Mouse (Mus musculus) embryonic facial prominence, embryonic 14.5 days (tissue): ENCODE data around the gene Zfp704. TPM values are rescaled to one million over a fixed set of nuclear protein-coding genes. Genes with fewer than 3 reads are reported as not detected.

ENCODE experiments used
- ATAC-seq: fragments of 200-750 bp; cut with Nextera tagmentation; 2 replicates; pipeline ENCODE4 v1.8.0; 2017; ENCODE audit warnings: low read depth, moderate number of reproducible peaks, moderate TSS enrichment
- DNase-seq: peaks from one replicate; pipeline ENCODE4 v3.0.0-alpha.2; 2015; ENCODE audit warnings: low spot score
- H3K27ac ChIP-seq: fragments of 300-500 bp; sonication (generic); replicated peaks from 2 replicates; pipeline ENCODE4 v1.5.1; 2014; ENCODE audit warnings: low read depth, mild to moderate bottlenecking, low read length, moderate library complexity
- H3K27me3 ChIP-seq: fragments of 300-500 bp; sonication (generic); replicated peaks from 2 replicates; pipeline ENCODE4 v1.6.1; 2014; ENCODE audit warnings: low read length; ENCODE audit not compliant: control insufficient read depth, insufficient read depth
- H3K36me3 ChIP-seq: fragments of 300-500 bp; sonication (generic); 2 replicates; pipeline ENCODE4 v1.6.1; 2014; ENCODE audit warnings: low read length, mixed read lengths; ENCODE audit not compliant: control insufficient read depth, insufficient read depth
- H3K4me1 ChIP-seq: fragments of 300-500 bp; sonication (generic); 2 replicates; pipeline ENCODE4 v1.6.1; 2014; ENCODE audit warnings: antibody characterized with exemption, low read length; ENCODE audit not compliant: control insufficient read depth, insufficient read depth
- H3K4me2 ChIP-seq: fragments of 300-500 bp; sonication (generic); 2 replicates; pipeline ENCODE4 v1.6.1; 2014; ENCODE audit warnings: low read depth, mild to moderate bottlenecking, low read length, moderate library complexity, mixed read lengths
- H3K4me3 ChIP-seq: fragments of 300-500 bp; sonication (generic); 2 replicates; pipeline ENCODE4 v1.5.1; 2014; ENCODE audit warnings: low read depth, mild to moderate bottlenecking, low read length
- H3K9ac ChIP-seq: fragments of 300-500 bp; sonication (generic); 2 replicates; pipeline ENCODE4 v1.6.1; 2014; ENCODE audit warnings: low read depth, mild to moderate bottlenecking, low read length, moderate library complexity, mixed read lengths
- H3K9me3 ChIP-seq: fragments of 300-500 bp; sonication (generic); 2 replicates; pipeline ENCODE4 v1.6.1; 2016; ENCODE audit warnings: low read length; ENCODE audit not compliant: control insufficient read depth
- whole genome bisulfite sequencing: fragments of 180-500 bp; shearing (Covaris S2); extraction: QIAGEN DNeasy Blood & Tissue Kit; methylation state at CpG from one replicate; pipeline ENCODE4 v1.1.7; 2014; 5-methylcytosine and 5-hydroxymethylcytosine counted together
- polyA plus RNA-seq: library from polyadenylated mRNA; unstranded; fragments of >200 nt; fragmentation: Nextera tagmentation; extraction: Ambion mirVana; gene quantifications from 2 replicates; pipeline ENCODE4 v1.2.1, GENCODE M21; 2014

Gene Zfp704
- polyA plus RNA-seq, 1 experiment from 2014 or later = 11.7 TPM

- Histone ChIP-seq H3K36me3 (no peaks in the 10 kb centered on the region), H3K9ac (no peak overlapping the region), H3K4me1 (peaks cover 12% of the 10 kb centered on the region), H3K27me3 (no peaks in the 10 kb centered on the region), H3K9me3 (no peaks in the 10 kb centered on the region), H3K4me2 (no peak overlapping the region), H3K4me3 (no peak overlapping the region), H3K27ac (no peak overlapping the region)
- no peak for DNase-seq
- 90% methylated on average over 4 of the region's 4 CpGs for WGBS
- ATAC-seq = no peak
These were observed 201.0 kb downstream of the Zfp704 start for GRCm38 (mm10) chr3:9408896-9409295.

- Histone ChIP-seq H3K27me3 (no peaks in the 10 kb centered on the region), H3K9ac (no peak overlapping the region), H3K4me1 (peaks cover 23% of the 10 kb centered on the region), H3K4me2 (no peak overlapping the region), H3K36me3 (no peaks in the 10 kb centered on the region), H3K9me3 (no peaks in the 10 kb centered on the region), H3K4me3 (no peak overlapping the region), H3K27ac (no peak overlapping the region)
- ATAC-seq = no peak
- no peak for DNase-seq
- 73% methylated on average over 10 of the region's 10 CpGs for WGBS
These were observed 202.1 kb downstream of the Zfp704 start for GRCm38 (mm10) chr3:9407801-9408200.

- H3K4me3 ChIP-seq = no peak overlapping the region
- H3K9me3 ChIP-seq = no peaks in the 10 kb centered on the region
- H3K4me2 ChIP-seq = no peak overlapping the region
- peak; percentile 76 for DNase-seq
- no peak for ATAC-seq
- H3K36me3 ChIP-seq = no peaks in the 10 kb centered on the region
- no peak overlapping the region for H3K27ac ChIP-seq
- H3K9ac ChIP-seq = no peak overlapping the region
- no peaks in the 10 kb centered on the region for H3K27me3 ChIP-seq
- H3K4me1 ChIP-seq = peaks cover 26% of the 10 kb centered on the region
- WGBS = 54% methylated on average over 9 of the region's 9 CpGs
These were observed 202.8 kb downstream of the Zfp704 start for GRCm38 (mm10) chr3:9407119-9407546.

GRCm38 (mm10) chr3:9405341-9405740, 204.5 kb downstream of the Zfp704 start:
- no peak overlapping the region for H3K9ac ChIP-seq
- H3K36me3 ChIP-seq = no peaks in the 10 kb centered on the region
- H3K4me2 ChIP-seq = no peak overlapping the region
- H3K4me1 ChIP-seq = peaks cover 34% of the 10 kb centered on the region
- no peak overlapping the region for H3K4me3 ChIP-seq
- H3K27me3 ChIP-seq = no peaks in the 10 kb centered on the region
- no peak overlapping the region for H3K27ac ChIP-seq
- no peaks in the 10 kb centered on the region for H3K9me3 ChIP-seq
- 67% methylated on average over 9 of the region's 9 CpGs for WGBS
- no peak for ATAC-seq
- no peak for DNase-seq

- Histone ChIP-seq H3K9me3 (no peaks in the 10 kb centered on the region), H3K4me3 (no peak overlapping the region), H3K27me3 (no peaks in the 10 kb centered on the region), H3K4me1 (peaks cover 34% of the 10 kb centered on the region), H3K36me3 (no peaks in the 10 kb centered on the region), H3K4me2 (peak overlapping the region; percentile 11; the same call in 1 of the 2 replicates), H3K27ac (0 out of 2 replicates have a peak overlapping the region, but pooled peaks have one; percentile 56), H3K9ac (no peak overlapping the region)
- ATAC-seq = no peak
- WGBS = 38% methylated on average over 5 of the region's 5 CpGs
- peak; percentile 12 for DNase-seq
These were observed 206.4 kb downstream of the Zfp704 start for GRCm38 (mm10) chr3:9403255-9404050.

DNA sequence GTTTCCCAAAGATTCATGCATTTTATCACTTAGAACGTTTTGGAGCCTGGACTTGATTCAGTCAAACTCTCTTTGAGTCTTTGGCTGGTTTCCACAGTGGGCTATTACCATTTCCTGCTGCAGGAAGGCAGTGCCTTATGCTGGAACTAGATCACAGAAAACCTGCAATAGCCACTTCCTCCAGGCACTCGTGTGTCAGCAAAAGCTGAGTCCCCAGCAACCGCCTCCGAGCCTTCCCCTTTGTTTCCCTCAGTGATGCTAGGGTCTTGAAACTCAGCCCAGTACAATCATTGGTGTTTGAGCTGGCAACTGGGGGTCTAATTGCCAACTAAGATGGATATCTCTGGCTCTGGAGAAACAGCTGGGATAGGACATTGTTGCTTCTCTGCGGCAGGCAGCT, 207.0 kb downstream of the Zfp704 start:
- 14% methylated on average over 5 of the region's 5 CpGs for WGBS
- no peaks in the 10 kb centered on the region for H3K36me3 ChIP-seq
- peak; percentile 85 for DNase-seq
- 0 out of 2 replicates have a peak overlapping the region, but pooled peaks have one; percentile 56 for H3K27ac ChIP-seq
- H3K27me3 ChIP-seq = no peaks in the 10 kb centered on the region
- H3K4me2 ChIP-seq = peak overlapping the region; percentile 11; the same call in 1 of the 2 replicates
- no peak overlapping the region for H3K4me3 ChIP-seq
- H3K9ac ChIP-seq = no peak overlapping the region
- H3K4me1 ChIP-seq = peaks cover 34% of the 10 kb centered on the region
- peak; percentile 35 for ATAC-seq
- no peaks in the 10 kb centered on the region for H3K9me3 ChIP-seq

DNA sequence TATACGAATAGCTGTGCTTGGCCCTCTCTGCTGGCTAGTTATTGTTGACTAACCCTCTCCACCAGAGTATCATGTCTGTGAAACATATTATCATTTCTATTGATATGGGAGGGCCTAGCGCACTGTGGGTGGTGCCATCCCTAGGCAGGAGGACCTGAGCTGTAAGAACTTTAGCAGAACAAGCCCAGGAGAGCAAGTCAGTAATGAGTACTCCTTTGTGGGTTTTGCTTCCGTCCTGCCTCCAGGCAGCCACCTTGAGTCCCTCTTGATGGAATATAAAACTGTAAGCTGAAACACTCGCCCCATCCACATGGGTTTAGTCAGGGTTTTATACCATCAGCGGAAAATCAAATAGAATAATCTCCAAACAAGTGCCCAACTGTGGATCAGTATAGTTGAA, 207.5 kb downstream of the Zfp704 start:
- Histone ChIP-seq H3K4me2 (no peak overlapping the region), H3K27ac (no peak overlapping the region), H3K9ac (no peak overlapping the region), H3K4me3 (no peak overlapping the region), H3K4me1 (peaks cover 32% of the 10 kb centered on the region), H3K27me3 (no peaks in the 10 kb centered on the region), H3K36me3 (no peaks in the 10 kb centered on the region), H3K9me3 (no peaks in the 10 kb centered on the region)
- ATAC-seq = no peak
- DNase-seq = peak; percentile 14
- WGBS = 56% methylated on average over 5 of the region's 5 CpGs

DNA sequence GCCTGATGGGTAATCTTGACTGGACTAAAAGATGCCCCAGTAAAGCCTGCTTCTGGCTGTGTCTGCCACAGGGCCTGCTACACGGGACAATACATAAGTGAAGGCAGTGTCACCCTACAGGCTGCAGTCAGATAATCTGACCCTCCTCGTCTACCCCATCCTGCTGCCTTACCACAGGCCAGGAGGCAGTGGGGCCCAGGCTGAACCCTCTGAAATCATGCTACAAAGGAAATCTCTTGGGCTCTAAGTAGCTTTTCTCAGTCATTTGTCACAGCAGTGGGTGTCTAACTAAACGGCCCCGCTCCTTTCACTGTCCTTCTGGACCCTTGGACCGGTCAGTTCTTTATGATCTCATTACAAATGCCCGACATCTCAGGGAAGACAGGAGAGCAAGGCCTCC, 208.2 kb downstream of the Zfp704 start:
- peaks cover 26% of the 10 kb centered on the region for H3K4me1 ChIP-seq
- ATAC-seq (no peak), DNase-seq (no peak)
- H3K9ac ChIP-seq = no peak overlapping the region
- no peaks in the 10 kb centered on the region for H3K27me3 ChIP-seq
- H3K27ac ChIP-seq = no peak overlapping the region
- no peaks in the 10 kb centered on the region for H3K9me3 ChIP-seq
- no peak overlapping the region for H3K4me3 ChIP-seq
- WGBS = 82% methylated on average over 6 of the region's 6 CpGs
- H3K36me3 ChIP-seq = no peaks in the 10 kb centered on the region
- no peak overlapping the region for H3K4me2 ChIP-seq

- H3K9ac ChIP-seq = no peak overlapping the region
- WGBS = 42% methylated on average over 3 of the region's 3 CpGs
These were observed 209.0 kb downstream of the Zfp704 start for GRCm38 (mm10) chr3:9400886-9401221.

More at GRCm38 (mm10) chr3:9400886-9401221, 209.0 kb downstream of the Zfp704 start:
- Histone ChIP-seq H3K4me1 (peaks cover 24% of the 10 kb centered on the region), H3K27me3 (no peaks in the 10 kb centered on the region), H3K9me3 (no peaks in the 10 kb centered on the region), H3K27ac (no peak overlapping the region), H3K36me3 (no peaks in the 10 kb centered on the region), H3K4me2 (no peak overlapping the region), H3K4me3 (no peak overlapping the region)
- ATAC-seq (no peak), DNase-seq (no peak)
